Mouse (Mus musculus): ENCODE data around the gene Noa1. TPM values are rescaled to one million over a fixed set of nuclear protein-coding genes. Genes with fewer than 3 reads are reported as not detected.
A peak's percentile ranks its signal among the peaks of the same experiment; 100 is the strongest.

Noa1 gene
- polyA plus RNA-seq, 1 experiment from 2014 or later, result 29.8 TPM

GRCm38 (mm10) chr5:77265671-77266065 is 44.2 kb downstream of the Noa1 start:
- no peaks in the 10 kb centered on the region for H3K27me3 ChIP-seq (ENCODE audit: insufficient read depth, low read length)
- peak overlapping the region; percentile 77 for H3K4me2 ChIP-seq
- peak overlapping the region; percentile 99 for H3K27ac ChIP-seq (ENCODE audit: low read depth)
- H3K4me3 ChIP-seq (ENCODE audit: low read depth, low read length), result peak overlapping the region; percentile 94
- peaks cover 6% of the 10 kb centered on the region; the same call in 1 of the 2 replicates for H3K4me1 ChIP-seq (ENCODE audit: insufficient read depth)
- no peak for TF ChIP-seq CTCF (IDR thresholded peaks at IDR 0.05; ENCODE audit: low read depth)
- no peaks in the 10 kb centered on the region for H3K9me3 ChIP-seq (ENCODE audit: low read depth, low read length)
- peaks cover 29% of the 10 kb centered on the region for H3K36me3 ChIP-seq (ENCODE audit: insufficient read depth)
- peak; percentile 93 for ATAC-seq (ENCODE audit: insufficient read depth)
- DNase-seq, result peak; percentile 84
- under 1% methylated on average over 41 of the region's 53 CpGs for WGBS
- peak overlapping the region; percentile 94 for H3K9ac ChIP-seq

- Histone ChIP-seq H3K9me3 (ENCODE audit: low read depth, low read length) (no peaks in the 10 kb centered on the region), H3K4me2 (peak within 1 kb of the TSS; percentile 77), H3K27me3 (ENCODE audit: insufficient read depth, low read length) (no peaks in the 10 kb centered on the region), H3K4me3 (ENCODE audit: low read depth, low read length) (peak within 1 kb of the TSS; percentile 94), H3K9ac (peak within 1 kb of the TSS; percentile 94), H3K27ac (ENCODE audit: low read depth) (peak within 1 kb of the TSS; percentile 99), H3K4me1 (ENCODE audit: insufficient read depth) (peaks cover 6% of the 10 kb centered on the region; the same call in 1 of the 2 replicates), H3K36me3 (ENCODE audit: insufficient read depth) (peaks cover 24% of the 10 kb centered on the region)
- ATAC-seq (ENCODE audit: insufficient read depth) (peak; percentile 92), DNase-seq (peak; percentile 89)
- TF ChIP-seq CTCF (IDR thresholded peaks at IDR 0.05; ENCODE audit: low read depth), result no peak
- WGBS, result under 1% methylated on average over 65 of the region's 78 CpGs
These were observed 44.7 kb downstream of the Noa1 start, which contains the start of gene Rest for GRCm38 (mm10) chr5:77265081-77265670. Rest (plus strand) TSS chr5:77265491.

- H3K36me3 ChIP-seq (ENCODE audit: insufficient read depth), result no peaks in the 10 kb centered on the region
- H3K27ac ChIP-seq (ENCODE audit: low read depth), result no peak overlapping the region
- ATAC-seq (ENCODE audit: insufficient read depth), result no peak
- no peak overlapping the region for H3K4me3 ChIP-seq (ENCODE audit: low read depth, low read length)
- H3K4me1 ChIP-seq (ENCODE audit: insufficient read depth), result no peaks in the 10 kb centered on the region
- DNase-seq, result no peak
- no peak overlapping the region for H3K4me2 ChIP-seq
- no peak overlapping the region for H3K9ac ChIP-seq
- H3K9me3 ChIP-seq (ENCODE audit: low read depth, low read length), result no peaks in the 10 kb centered on the region
- 78% methylated on average over 5 of the region's 5 CpGs for WGBS
- no peak for TF ChIP-seq CTCF (IDR thresholded peaks at IDR 0.05; ENCODE audit: low read depth)
- no peaks in the 10 kb centered on the region for H3K27me3 ChIP-seq (ENCODE audit: insufficient read depth, low read length)
These were observed 47.8 kb downstream of the Noa1 start for GRCm38 (mm10) chr5:77262105-77262504.

GRCm38 (mm10) chr5:77261137-77261536 is 48.7 kb downstream of the Noa1 start:
- TF ChIP-seq CTCF (IDR thresholded peaks at IDR 0.05; ENCODE audit: low read depth), result no peak
- Histone ChIP-seq H3K4me1 (ENCODE audit: insufficient read depth) (no peaks in the 10 kb centered on the region), H3K4me2 (no peak overlapping the region), H3K9ac (no peak overlapping the region), H3K9me3 (ENCODE audit: low read depth, low read length) (no peaks in the 10 kb centered on the region), H3K27me3 (ENCODE audit: insufficient read depth, low read length) (no peaks in the 10 kb centered on the region), H3K4me3 (ENCODE audit: low read depth, low read length) (no peak overlapping the region), H3K27ac (ENCODE audit: low read depth) (no peak overlapping the region), H3K36me3 (ENCODE audit: insufficient read depth) (no peaks in the 10 kb centered on the region)
- WGBS, result 79% methylated on average over 4 of the region's 4 CpGs
- ATAC-seq (ENCODE audit: insufficient read depth) (no peak), DNase-seq (no peak)

- Histone ChIP-seq H3K4me2 (no peak overlapping the region), H3K4me3 (ENCODE audit: low read depth, low read length) (no peak overlapping the region), H3K36me3 (ENCODE audit: insufficient read depth) (no peaks in the 10 kb centered on the region), H3K27me3 (ENCODE audit: insufficient read depth, low read length) (no peaks in the 10 kb centered on the region), H3K9me3 (ENCODE audit: low read depth, low read length) (no peaks in the 10 kb centered on the region), H3K27ac (ENCODE audit: low read depth) (no peak overlapping the region), H3K9ac (no peak overlapping the region), H3K4me1 (ENCODE audit: insufficient read depth) (no peaks in the 10 kb centered on the region)
- WGBS, result 40% methylated on average over 6 of the region's 6 CpGs
- TF ChIP-seq CTCF (IDR thresholded peaks at IDR 0.05; ENCODE audit: low read depth), result no peak
- ATAC-seq (ENCODE audit: insufficient read depth) (no peak), DNase-seq (no peak)
These were observed 49.7 kb downstream of the Noa1 start for GRCm38 (mm10) chr5:77260141-77260540.

GRCm38 (mm10) chr5:77259315-77259714 is 50.6 kb downstream of the Noa1 start:
- H3K4me3 ChIP-seq (ENCODE audit: low read depth, low read length), result no peak overlapping the region
- no peak overlapping the region for H3K27ac ChIP-seq (ENCODE audit: low read depth)
- no peak overlapping the region for H3K9ac ChIP-seq
- no peak for DNase-seq
- no peak for TF ChIP-seq CTCF (IDR thresholded peaks at IDR 0.05; ENCODE audit: low read depth)
- no peak for ATAC-seq (ENCODE audit: insufficient read depth)
- no peaks in the 10 kb centered on the region for H3K36me3 ChIP-seq (ENCODE audit: insufficient read depth)
- no peaks in the 10 kb centered on the region for H3K27me3 ChIP-seq (ENCODE audit: insufficient read depth, low read length)
- no peaks in the 10 kb centered on the region for H3K4me1 ChIP-seq (ENCODE audit: insufficient read depth)
- H3K4me2 ChIP-seq, result no peak overlapping the region
- no peaks in the 10 kb centered on the region for H3K9me3 ChIP-seq (ENCODE audit: low read depth, low read length)

GRCm38 (mm10) chr5:77257603-77258002 is 52.3 kb downstream of the Noa1 start:
- H3K27me3 ChIP-seq (ENCODE audit: insufficient read depth, low read length), result no peaks in the 10 kb centered on the region
- no peak for ATAC-seq (ENCODE audit: insufficient read depth)
- H3K9ac ChIP-seq, result no peak overlapping the region
- WGBS, result 69% methylated on average over 3 of the region's 3 CpGs
- H3K36me3 ChIP-seq (ENCODE audit: insufficient read depth), result no peaks in the 10 kb centered on the region
- H3K9me3 ChIP-seq (ENCODE audit: low read depth, low read length), result no peaks in the 10 kb centered on the region
- no peak overlapping the region for H3K27ac ChIP-seq (ENCODE audit: low read depth)
- no peak for TF ChIP-seq CTCF (IDR thresholded peaks at IDR 0.05; ENCODE audit: low read depth)
- H3K4me2 ChIP-seq, result no peak overlapping the region
- no peaks in the 10 kb centered on the region for H3K4me1 ChIP-seq (ENCODE audit: insufficient read depth)
- no peak overlapping the region for H3K4me3 ChIP-seq (ENCODE audit: low read depth, low read length)
- no peak for DNase-seq
